ENCODE assay signal across 8 mouse cellular contexts in the genomic region with DNA sequence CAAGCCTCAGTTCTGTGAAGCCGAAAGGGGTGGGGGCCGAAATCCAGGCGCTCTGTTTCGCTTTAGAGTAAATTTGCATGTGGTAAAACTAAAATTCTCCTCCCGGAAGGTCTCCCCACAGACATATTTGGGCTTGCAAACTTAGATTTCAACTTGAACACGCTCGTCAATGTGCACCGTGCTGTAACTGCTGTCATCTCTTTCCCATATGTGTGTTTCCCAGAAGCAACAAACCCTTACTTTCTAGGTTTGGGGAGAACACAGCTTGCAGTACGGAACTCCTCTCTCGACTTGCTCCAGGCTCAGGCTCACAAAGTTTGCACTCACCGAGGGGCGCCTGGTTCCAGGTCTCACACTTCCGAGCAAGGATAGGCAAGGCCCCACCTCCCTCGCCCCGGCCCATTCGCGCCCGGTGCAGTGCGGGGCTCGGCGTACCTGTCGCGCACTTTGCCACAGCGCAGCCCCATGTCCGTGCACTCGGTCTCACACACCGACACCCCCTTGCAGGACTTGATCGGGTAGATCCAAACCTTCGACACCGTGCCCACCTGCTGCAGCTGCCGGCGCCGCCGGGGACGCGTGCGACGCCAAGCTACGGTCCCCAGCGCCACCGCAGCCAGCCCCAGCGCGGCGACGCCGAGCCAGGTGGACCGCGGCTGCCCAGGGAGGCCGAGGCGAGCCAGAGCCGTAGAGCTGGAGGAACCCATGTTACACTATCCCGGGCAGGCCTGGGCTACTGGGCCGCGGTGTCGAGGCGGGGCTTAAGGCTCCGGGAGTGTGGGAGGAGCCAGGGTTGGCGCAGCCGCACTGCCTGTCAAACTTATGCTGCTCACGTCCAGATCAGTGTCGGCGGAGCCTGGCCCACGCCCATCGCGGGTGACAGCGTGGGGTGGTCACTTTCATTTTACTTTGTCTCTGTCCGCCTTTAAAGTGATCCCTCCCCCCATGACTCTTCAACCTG. TPM values are rescaled to one million over a fixed set of nuclear protein-coding genes. Genes with fewer than 3 reads are reported as not detected.
DNase-seq lines count a peak whose midpoint lies in the region; ATAC-seq lines count a peak whose summit lies in the region.

No protein-coding gene starts in this region.

- peak; percentile 92 for ATAC-seq in CD4-positive, CD25-positive, alpha-beta regulatory T cell, adult 4 months
- peak; percentile 98 for ATAC-seq in heart, embryonic 14.5 days (ENCODE audit: insufficient number of reproducible peaks, insufficient read depth, low FRiP score, low read depth)
- peak; percentile 97 for ATAC-seq in liver, embryonic 12.5 days

- H3K27me3 ChIP-seq in heart, embryonic 14.5 days (ENCODE audit: control insufficient read depth, insufficient read depth, low read length): no peaks in the 10 kb centered on the region
- no peaks in the 10 kb centered on the region for H3K27me3 ChIP-seq in liver, embryonic 12.5 days (replicated peaks)
- no peaks in the 10 kb centered on the region for H3K27me3 ChIP-seq in splenic B cell, adult 2 months (ENCODE audit: control insufficient read depth, insufficient read depth, low read length, poor library complexity, severe bottlenecking)

- H3K4me2 ChIP-seq in heart, embryonic 14.5 days (ENCODE audit: low read length): peak overlapping the region; percentile 82
- H3K4me2 ChIP-seq in liver, embryonic 12.5 days: peak overlapping the region; percentile 93

- H3K4me3 ChIP-seq in heart, embryonic 14.5 days (ENCODE audit: control insufficient read depth in 1 of 2, insufficient read depth in 1 of 2, low read depth in 1 of 2, low read length in 2 of 2): peak overlapping the region; percentile 76 to 78
- H3K4me3 ChIP-seq in liver, embryonic 12.5 days: peak overlapping the region; percentile 87

- H3K9ac ChIP-seq in heart, embryonic 14.5 days (ENCODE audit: low read length): peak overlapping the region; percentile 84
- H3K9ac ChIP-seq in liver, embryonic 12.5 days: peak overlapping the region; percentile 96

- DNase-seq in c-Kit-negative CD71-positive TER-119-positive erythroid progenitor cells, embryonic 14.5 days (ENCODE audit: low read depth, low spot score): peak; percentile 85
- peak; percentile 68 for DNase-seq in fibroblast of lung, adult 2 months (ENCODE audit: low read depth)
- DNase-seq in kidney, postnatal 10 days: peak; percentile 95
- DNase-seq in naive thymus-derived CD4-positive, alpha-beta T cell, adult 2 months (ENCODE audit: low read depth): peak; percentile 90
- peak; percentile 91 for DNase-seq in splenic B cell, adult 2 months (ENCODE audit: low read depth, low spot score)

- no peaks in the 10 kb centered on the region for H3K9me3 ChIP-seq in heart, embryonic 14.5 days (ENCODE audit: control insufficient read depth, low read length)
- H3K9me3 ChIP-seq in liver, embryonic 12.5 days (replicated peaks): no peaks in the 10 kb centered on the region

- H3K4me1 ChIP-seq in heart, embryonic 14.5 days (ENCODE audit: control insufficient read depth in 2 of 2, insufficient read depth in 2 of 2, low read length in 2 of 2): peaks cover 2 to 26% of the 10 kb centered on the region in 2 experiments; a peak in 3 of 4 replicates
- peaks cover 64% of the 10 kb centered on the region for H3K4me1 ChIP-seq in liver, embryonic 12.5 days

- under 1% methylated on average over 67 of the region's 67 CpGs for WGBS in heart, embryonic 14.5 days
- WGBS in liver, embryonic 12.5 days (ENCODE audit: insufficient replicate concordance): under 1% methylated on average over 67 of the region's 67 CpGs

- H3K36me3 ChIP-seq in heart, embryonic 14.5 days (ENCODE audit: control insufficient read depth, insufficient read depth, low read length): peaks cover 9% of the 10 kb centered on the region
- H3K36me3 ChIP-seq in liver, embryonic 12.5 days: peaks cover 13% of the 10 kb centered on the region
- H3K36me3 ChIP-seq in splenic B cell, adult 2 months (ENCODE audit: control insufficient read depth, insufficient read depth, low read length, poor library complexity, severe bottlenecking): no peaks in the 10 kb centered on the region

- H3K27ac ChIP-seq in heart, embryonic 14.5 days (replicated peaks in 1 of 2; ENCODE audit: control insufficient read depth in 1 of 2, insufficient read depth in 1 of 2, low read depth in 2 of 2, low read length in 2 of 2): peak overlapping the region; percentile 75 to 81
- peak overlapping the region; percentile 93 for H3K27ac ChIP-seq in liver, embryonic 12.5 days

RNA-seq across cellular contexts. Expression of gene Marc2, which starts 0.9 kb away (rescaled TPM):
- polyA plus RNA-seq in CD4-positive, CD25-positive, alpha-beta regulatory T cell, adult 4 months (2017; shearing (Covaris generic)): 10 to 100 TPM; 10.7 to 32.3 TPM
- polyA plus RNA-seq in heart, embryonic 14.5 days (2014; fragmentation: Nextera tagmentation; extraction: Ambion mirVana): 144 and 148 TPM in 2 replicates
- polyA plus RNA-seq in liver, embryonic 12.5 days (2016; fragmentation: Nextera tagmentation; extraction: Ambion mirVana): 171 and 178 TPM in 2 replicates

RNA-seq across cellular contexts. Expression of gene Marc1, which starts 34.3 kb away (rescaled TPM):
- polyA plus RNA-seq in CD4-positive, CD25-positive, alpha-beta regulatory T cell, adult 4 months (2017; shearing (Covaris generic)): under 1 TPM in 1 of 2 experiments, not detected in 1; 0.44 TPM
- not detected in 2 replicates for polyA plus RNA-seq in heart, embryonic 14.5 days (2014; fragmentation: Nextera tagmentation; extraction: Ambion mirVana)
- polyA plus RNA-seq in liver, embryonic 12.5 days (2016; fragmentation: Nextera tagmentation; extraction: Ambion mirVana): 7.2 and 7.3 TPM in 2 replicates

RNA-seq across cellular contexts. Expression of gene C130074G19Rik, which starts 37.6 kb away (rescaled TPM):
- polyA plus RNA-seq in CD4-positive, CD25-positive, alpha-beta regulatory T cell, adult 4 months (2017; shearing (Covaris generic)): not detected
- polyA plus RNA-seq in heart, embryonic 14.5 days (2014; fragmentation: Nextera tagmentation; extraction: Ambion mirVana): 1.3 and 1.5 TPM in 2 replicates
- 1.2 and 1.3 TPM in 2 replicates for polyA plus RNA-seq in liver, embryonic 12.5 days (2016; fragmentation: Nextera tagmentation; extraction: Ambion mirVana)

Comparison
In these comparisons a context has a peak if more than half of its experiments do, and no peak if none do; other contexts are left out.
1. Peak in every context shown above with its lines: DNase-seq, ATAC-seq, H3K4me3 ChIP-seq and H3K27ac ChIP-seq.